25 mouse cellular contexts compared by ENCODE assay signal in genomic region chr10:21200322-21200721, GRCm38 (mm10). TPM values are rescaled to one million over a fixed set of nuclear protein-coding genes. Genes with fewer than 3 reads are reported as not detected.
DNase-seq lines count a peak whose midpoint lies in the region; ATAC-seq and TF ChIP-seq lines count a peak whose summit lies in the region.
"Had no signal": no experiment of that assay in that cellular context is flagged by ENCODE, and none has a peak within 500 bp of the region (broad histone marks: within the 10 kb centered on the region; RNA-seq: fewer than 3 reads in every experiment).

No protein-coding gene starts in this region.

- peak; percentile 83 for TF ChIP-seq EP300 in CH12.LX (IDR thresholded peaks at IDR 0.05; ENCODE audit: low read length)

- DNase-seq in midbrain, embryonic 11.5 days (ENCODE audit: low spot score, missing footprints) = peak; percentile 31
- no peak for DNase-seq in midbrain, embryonic 10.5 days (ENCODE audit: low spot score)
- DNase-seq in CH12.LX (ENCODE audit: extremely low read depth) = peak; percentile 41
- no peak for DNase-seq in frontal cortex, postnatal 25 days (ENCODE audit: low spot score in 2 of 2)
- DNase-seq in kidney, adult 8-10 months = no peak
- no peak for DNase-seq in spleen, postnatal 14 days (ENCODE audit: low spot score in 2 of 2)
- DNase-seq: adrenal gland, adult 8-10 months; adrenal gland, postnatal 14 days; adrenal gland, postnatal 36 days; cerebellum, adult 11-12 months; cerebellum, adult 2 months; cerebellum, adult 9-10 months; cerebellum, postnatal 10 days; cerebellum, postnatal 36 days; embryo, embryonic 11 days had no signal

- in situ Hi-C loops in CH12.LX (cut with MboI; ENCODE audit: low pct_ligation_motif_present, low pct_unique_long_range_greater_than_20kb, low sequenced_read_pairs) = no loop called here

- no peaks in the 10 kb centered on the region for H3K4me1 ChIP-seq in midbrain, embryonic 11.5 days (ENCODE audit: control insufficient read depth, insufficient read depth, low read length)
- H3K4me1 ChIP-seq in midbrain, embryonic 10.5 days = no peaks in the 10 kb centered on the region
- H3K4me1 ChIP-seq in CH12.LX (ENCODE audit: control insufficient read depth in 1 of 2, insufficient read depth in 2 of 2) = peaks cover 26 to 86% of the 10 kb centered on the region in 2 experiments
- H3K4me1 ChIP-seq: forebrain, embryonic 12.5 days had no signal

- H3K4me2 ChIP-seq in midbrain, embryonic 11.5 days = no peak overlapping the region
- peak overlapping the region; percentile 57 for H3K4me2 ChIP-seq in CH12.LX (ENCODE audit: insufficient read depth, low read depth, poor library complexity, severe bottlenecking)
- H3K4me2 ChIP-seq: embryonic facial prominence, embryonic 13.5 days; embryonic facial prominence, embryonic 15.5 days; forebrain, embryonic 12.5 days had no signal

- no peak; the same call in 1 of the 2 replicates for TF ChIP-seq RAD21 in CH12.LX (IDR thresholded peaks at IDR 0.05; ENCODE audit: low read depth, low read length)

- dilution Hi-C loops in CH12.LX (cut with MboI; ENCODE audit: extremely low pct_ligation_motif_present, extremely low pct_unique_long_range_greater_than_20kb, low sequenced_read_pairs) = no loop called here

- TF ChIP-seq CTCF in CH12.LX (conservative IDR thresholded peaks at IDR 0.05 in 1 of 2, IDR thresholded peaks at IDR 0.05 in 1 of 2; ENCODE audit: low read depth in 2 of 2, low read length in 2 of 2) = no peak

- no peaks in the 10 kb centered on the region for H3K9me3 ChIP-seq in midbrain, embryonic 11.5 days (ENCODE audit: control insufficient read depth, low read length)
- H3K9me3 ChIP-seq in midbrain, embryonic 10.5 days (replicated peaks) = 0 out of 2 replicates have a peak, but pooled peaks cover 4% of the 10 kb centered on the region
- H3K9me3 ChIP-seq in CH12.LX (replicated peaks; ENCODE audit: low read length) = peaks cover 2% of the 10 kb centered on the region
- H3K9me3 ChIP-seq: embryonic facial prominence, embryonic 13.5 days; embryonic facial prominence, embryonic 15.5 days; forebrain, embryonic 10.5 days; forebrain, embryonic 12.5 days had no signal

- no peaks in the 10 kb centered on the region for H3K27me3 ChIP-seq in midbrain, embryonic 11.5 days (ENCODE audit: control insufficient read depth, insufficient read depth, low read length)
- no peaks in the 10 kb centered on the region for H3K27me3 ChIP-seq in midbrain, embryonic 10.5 days (ENCODE audit: low read depth, poor library complexity, severe bottlenecking)
- no peaks in the 10 kb centered on the region for H3K27me3 ChIP-seq in CH12.LX (replicated peaks)
- H3K27me3 ChIP-seq: embryonic facial prominence, embryonic 13.5 days; embryonic facial prominence, embryonic 15.5 days; forebrain, embryonic 12.5 days; Patski had no signal

- no peak for ATAC-seq in midbrain, embryonic 11.5 days (ENCODE audit: low FRiP score)
- ATAC-seq in granulocyte monocyte progenitor cell, adult 5-6 weeks (replicated peaks; ENCODE audit: poor library complexity, severe bottlenecking) = peak; percentile 6; the same call in 1 of the 2 replicates
- ATAC-seq: forebrain, embryonic 14.5 days; forebrain, embryonic 16.5 days; Patski had no signal

- no peak overlapping the region for H3K4me3 ChIP-seq in midbrain, embryonic 11.5 days (ENCODE audit: low read depth, low read length)
- no peak overlapping the region for H3K4me3 ChIP-seq in midbrain, embryonic 10.5 days
- H3K4me3 ChIP-seq in CH12.LX (replicated peaks in 1 of 3; ENCODE audit: low read depth in 2 of 3, low read length in 2 of 3, poor library complexity in 1 of 3) = no peak overlapping the region
- H3K4me3 ChIP-seq: embryonic facial prominence, embryonic 13.5 days; embryonic facial prominence, embryonic 15.5 days; erythroblast, embryonic 14.5 days; forebrain, embryonic 10.5 days; forebrain, embryonic 12.5 days had no signal

- TF ChIP-seq POLR2A in CH12.LX (IDR thresholded peaks at IDR 0.05; ENCODE audit: low read depth, low read length) = no peak

- no peaks in the 10 kb centered on the region for H3K79me2 ChIP-seq in CH12.LX (replicated peaks; ENCODE audit: control insufficient read depth, extremely low read depth, insufficient read depth, poor library complexity, severe bottlenecking)

- H3K36me3 ChIP-seq in midbrain, embryonic 11.5 days (ENCODE audit: control insufficient read depth, insufficient read depth, low read length) = no peaks in the 10 kb centered on the region
- H3K36me3 ChIP-seq in midbrain, embryonic 10.5 days = no peaks in the 10 kb centered on the region
- H3K36me3 ChIP-seq in CH12.LX (replicated peaks in 1 of 2; ENCODE audit: control insufficient read depth in 1 of 2, insufficient read depth in 1 of 2, low read length in 1 of 2) = no peaks in the 10 kb centered on the region
- H3K36me3 ChIP-seq: embryonic facial prominence, embryonic 13.5 days; embryonic facial prominence, embryonic 15.5 days; forebrain, embryonic 10.5 days; forebrain, embryonic 12.5 days had no signal

- H3K9ac ChIP-seq in midbrain, embryonic 11.5 days (ENCODE audit: low read length) = no peak overlapping the region
- peak overlapping the region; percentile 47 for H3K9ac ChIP-seq in CH12.LX (ENCODE audit: insufficient read depth, low read depth)
- H3K9ac ChIP-seq: embryonic facial prominence, embryonic 13.5 days; embryonic facial prominence, embryonic 15.5 days; forebrain, embryonic 12.5 days had no signal

- no peak overlapping the region for H3K27ac ChIP-seq in midbrain, embryonic 11.5 days (ENCODE audit: low read depth, low read length)
- H3K27ac ChIP-seq in midbrain, embryonic 10.5 days (replicated peaks) = no peak overlapping the region
- H3K27ac ChIP-seq in CH12.LX (ENCODE audit: insufficient read depth, low read depth) = peak overlapping the region; percentile 91
- H3K27ac ChIP-seq: embryonic facial prominence, embryonic 13.5 days; embryonic facial prominence, embryonic 15.5 days; forebrain, embryonic 10.5 days; forebrain, embryonic 12.5 days had no signal

TF ChIP-seq in CH12.LX, 34 proteins besides CTCF, POLR2A, EP300 and RAD21:
- TF ChIP-seq MAFK (IDR thresholded peaks at IDR 0.05; ENCODE audit: insufficient replicate concordance, low read length) (no peak), PAX5 (IDR thresholded peaks at IDR 0.05; ENCODE audit: low read length) (no peak), POLR2AphosphoS2 (IDR thresholded peaks at IDR 0.05; ENCODE audit: low read depth, low read length) (no peak), SMC3 (IDR thresholded peaks at IDR 0.05; ENCODE audit: low read depth, low read length) (no peak), USF2 (conservative IDR thresholded peaks at IDR 0.05; ENCODE audit: low read depth, low read length) (no peak), MYC (IDR thresholded peaks at IDR 0.05; ENCODE audit: low read depth, low read length) (peak; percentile 75), ZNF384 (IDR thresholded peaks at IDR 0.05; ENCODE audit: low read depth, low read length) (no peak), UBTF (IDR thresholded peaks at IDR 0.05; ENCODE audit: low read depth, low read length) (no peak), HCFC1 (IDR thresholded peaks at IDR 0.05; ENCODE audit: low read depth, low read length) (no peak), JUN (IDR thresholded peaks at IDR 0.05; ENCODE audit: insufficient read depth, low read depth, low read length) (peak; percentile 81), TCF12 (IDR thresholded peaks at IDR 0.05; ENCODE audit: low read depth, low read length) (no peak), E2F4 (IDR thresholded peaks at IDR 0.05; ENCODE audit: insufficient replicate concordance, low read depth, low read length) (no peak), JUND (conservative IDR thresholded peaks at IDR 0.05; ENCODE audit: low read depth, low read length) (peak; percentile 94), GABPA (IDR thresholded peaks at IDR 0.05; ENCODE audit: insufficient replicate concordance, low read depth, low read length) (no peak), CHD1 (IDR thresholded peaks at IDR 0.05; ENCODE audit: low read depth, low read length) (no peak), ZKSCAN1 (IDR thresholded peaks at IDR 0.05; ENCODE audit: borderline replicate concordance, low read depth, low read length) (no peak), USF1 (IDR thresholded peaks at IDR 0.05; ENCODE audit: low read depth, low read length) (no peak), MEF2A (IDR thresholded peaks at IDR 0.05; ENCODE audit: borderline replicate concordance, low read depth, low read length) (peak; percentile 95), MAZ (IDR thresholded peaks at IDR 0.05; ENCODE audit: low read depth, low read length) (no peak), KAT2A (IDR thresholded peaks at IDR 0.05; ENCODE audit: insufficient replicate concordance, low read length) (no peak), ELF1 (IDR thresholded peaks at IDR 0.05; ENCODE audit: low read depth, low read length) (no peak), MXI1 (IDR thresholded peaks at IDR 0.05; ENCODE audit: low read depth, low read length) (no peak), ZMIZ1 (IDR thresholded peaks at IDR 0.05; ENCODE audit: low read depth, low read length) (no peak), TBP (conservative IDR thresholded peaks at IDR 0.05; ENCODE audit: low read depth, low read length) (no peak), ZC3H11A (IDR thresholded peaks at IDR 0.05; ENCODE audit: low read depth, low read length) (no peak), RCOR1 (conservative IDR thresholded peaks at IDR 0.05; ENCODE audit: low read depth, low read length) (no peak), CHD2 (IDR thresholded peaks at IDR 0.05; ENCODE audit: low read length) (no peak), BHLHE40 (IDR thresholded peaks at IDR 0.05; ENCODE audit: low read depth, low read length) (peak; percentile 43), ETS1 (conservative IDR thresholded peaks at IDR 0.05; ENCODE audit: low read depth, low read length) (no peak; the same call in 1 of the 2 replicates), NRF1 (IDR thresholded peaks at IDR 0.05; ENCODE audit: low read depth, low read length) (no peak), IRF4 (IDR thresholded peaks at IDR 0.05; ENCODE audit: low read depth, low read length) (peak; percentile 91), MAX (IDR thresholded peaks at IDR 0.05; ENCODE audit: low read length) (no peak)

RNA-seq across cellular contexts. Expression of gene Myb, which starts 39.5 kb away (rescaled TPM):
- polyA plus RNA-seq in midbrain, embryonic 11.5 days (2014; fragmentation: Nextera tagmentation; extraction: Ambion mirVana) = 8.5 and 9.1 TPM in 2 replicates
- 5.1 and 6.8 TPM in 2 replicates for polyA plus RNA-seq in midbrain, embryonic 10.5 days (2016; fragmentation: Nextera tagmentation; extraction: Ambion mirVana)
- total RNA-seq in CH12.LX (2012; rRNA removed) (11.1 and 16.5 TPM in 2 replicates), CH12.LX (2014; rRNA removed) (19.1 and 21.1 TPM in 2 replicates)
- 18.5 and 24.0 TPM in 2 replicates for polyA plus RNA-seq in CH12.LX (2012; ENCODE audit: insufficient read length, low read depth)
- total RNA-seq in granulocyte monocyte progenitor cell, adult 5-6 weeks (2014; fragmentation: Nextera tagmentation) = 711 and 754 TPM in 2 replicates
- 604 and 618 TPM in 2 replicates for total RNA-seq in granulocyte monocyte progenitor cell, adult 5-6 weeks (2017)
- total RNA-seq: adrenal gland, adult 18-20 months; adrenal gland, adult 8-10 months had no signal

Comparison
In these comparisons a context has a peak if more than half of its experiments do, and no peak if none do; other contexts are left out.
1. DNase-seq: peak in midbrain, embryonic 11.5 days (single experiment) and CH12.LX (single experiment); none in midbrain, embryonic 10.5 days (single experiment), frontal cortex, postnatal 25 days (0 of 2), kidney, adult 8-10 months (0 of 2) and spleen, postnatal 14 days (0 of 2).